In genomic region chr4:135853987-135854546, GRCm38 (mm10) we compare ENCODE assay signal across 12 mouse cellular contexts. TPM values are rescaled to one million over a fixed set of nuclear protein-coding genes. Genes with fewer than 3 reads are reported as not detected.
DNase-seq lines count a peak whose midpoint lies in the region; ATAC-seq and TF ChIP-seq lines count a peak whose summit lies in the region.
"Had no signal": no experiment of that assay in that cellular context is flagged by ENCODE, and none has a peak within 500 bp of the region (broad histone marks: within the 10 kb centered on the region; RNA-seq: fewer than 3 reads in every experiment).

No protein-coding gene starts in this region.

- no peak for DNase-seq in hindbrain, postnatal 0 days (ENCODE audit: low spot score)
- DNase-seq in kidney, postnatal 10 days: no peak
- no peak for DNase-seq in thymus, postnatal 0 days (ENCODE audit: low spot score)
- no peak for DNase-seq in natural killer cell, adult 2 months (ENCODE audit: low spot score in 2 of 2)
- DNase-seq: cerebellum, adult 11-12 months; gastrocnemius, postnatal 10 days; lung, postnatal 4 days had no signal

- H3K9ac ChIP-seq in hindbrain, embryonic 13.5 days: peak overlapping the region; percentile 43
- no peak overlapping the region for H3K9ac ChIP-seq in hindbrain, postnatal 0 days (replicated peaks; ENCODE audit: low read length)
- peak overlapping the region; percentile 79 for H3K9ac ChIP-seq in ES-Bruce4 (ENCODE audit: low read depth, poor library complexity, severe bottlenecking)
- H3K9ac ChIP-seq in embryonic facial prominence, embryonic 15.5 days: no peak overlapping the region
- no peak overlapping the region for H3K9ac ChIP-seq in limb, embryonic 13.5 days

- no peak overlapping the region for H3K4me3 ChIP-seq in hindbrain, embryonic 13.5 days
- H3K4me3 ChIP-seq in hindbrain, postnatal 0 days (ENCODE audit: low read length): no peak overlapping the region
- peak overlapping the region; percentile 85; the same call in 1 of the 2 replicates for H3K4me3 ChIP-seq in ES-Bruce4 (ENCODE audit: low read depth, low read length)
- no peak overlapping the region for H3K4me3 ChIP-seq in embryonic facial prominence, embryonic 15.5 days (replicated peaks)
- no peak overlapping the region for H3K4me3 ChIP-seq in limb, embryonic 13.5 days

- no peak for TF ChIP-seq CTCF in hindbrain, postnatal 0 days (IDR thresholded peaks at IDR 0.05; ENCODE audit: low read depth)
- no peak for TF ChIP-seq CTCF in ES-Bruce4 (IDR thresholded peaks at IDR 0.05; ENCODE audit: low read depth, low read length)

- no peak overlapping the region for H3K4me2 ChIP-seq in hindbrain, embryonic 13.5 days
- H3K4me2 ChIP-seq in hindbrain, postnatal 0 days (ENCODE audit: low read depth, low read length): no peak overlapping the region
- no peak overlapping the region for H3K4me2 ChIP-seq in embryonic facial prominence, embryonic 15.5 days (replicated peaks)
- H3K4me2 ChIP-seq in limb, embryonic 13.5 days (replicated peaks): no peak overlapping the region

- H3K36me3 ChIP-seq in hindbrain, embryonic 13.5 days: no peaks in the 10 kb centered on the region
- no peaks in the 10 kb centered on the region for H3K36me3 ChIP-seq in hindbrain, postnatal 0 days (ENCODE audit: insufficient read depth, low read length)
- H3K36me3 ChIP-seq in ES-Bruce4 (ENCODE audit: control insufficient read depth, insufficient read depth, low read length, poor library complexity, severe bottlenecking): peaks cover 11% of the 10 kb centered on the region
- H3K36me3 ChIP-seq in embryonic facial prominence, embryonic 15.5 days: no peaks in the 10 kb centered on the region
- no peaks in the 10 kb centered on the region for H3K36me3 ChIP-seq in limb, embryonic 13.5 days

- H3K4me1 ChIP-seq in hindbrain, embryonic 13.5 days (replicated peaks): peaks cover 43% of the 10 kb centered on the region
- peaks cover 18% of the 10 kb centered on the region for H3K4me1 ChIP-seq in hindbrain, postnatal 0 days (ENCODE audit: insufficient read depth, low read length)
- no peaks in the 10 kb centered on the region for H3K4me1 ChIP-seq in ES-Bruce4 (ENCODE audit: control insufficient read depth, insufficient read depth, low read length)
- H3K4me1 ChIP-seq in embryonic facial prominence, embryonic 15.5 days: peaks cover 36% of the 10 kb centered on the region
- H3K4me1 ChIP-seq in limb, embryonic 13.5 days: peaks cover 30% of the 10 kb centered on the region

- WGBS in hindbrain, embryonic 13.5 days: 88% methylated on average over 14 of the region's 14 CpGs
- WGBS in hindbrain, postnatal 0 days: 76% methylated on average over 14 of the region's 14 CpGs
- WGBS in embryonic facial prominence, embryonic 15.5 days: 82% methylated on average over 14 of the region's 14 CpGs
- 91% methylated on average over 14 of the region's 14 CpGs for WGBS in limb, embryonic 13.5 days

- ATAC-seq in hindbrain, embryonic 13.5 days (ENCODE audit: low FRiP score): no peak
- no peak for ATAC-seq in hindbrain, postnatal 0 days
- no peak for ATAC-seq in embryonic facial prominence, embryonic 15.5 days (ENCODE audit: insufficient number of reproducible peaks, low FRiP score, low TSS enrichment, low read depth)
- no peak for ATAC-seq in limb, embryonic 13.5 days (ENCODE audit: low FRiP score, low read depth)

- no peaks in the 10 kb centered on the region for H3K9me3 ChIP-seq in hindbrain, embryonic 13.5 days
- no peaks in the 10 kb centered on the region for H3K9me3 ChIP-seq in hindbrain, postnatal 0 days (ENCODE audit: low read length)
- H3K9me3 ChIP-seq in ES-Bruce4 (replicated peaks; ENCODE audit: control insufficient read depth, insufficient read depth, low read length, poor library complexity, severe bottlenecking): no peaks in the 10 kb centered on the region
- no peaks in the 10 kb centered on the region for H3K9me3 ChIP-seq in embryonic facial prominence, embryonic 15.5 days (replicated peaks)
- no peaks in the 10 kb centered on the region for H3K9me3 ChIP-seq in limb, embryonic 13.5 days

- TF ChIP-seq POLR2A in ES-Bruce4 (IDR thresholded peaks at IDR 0.05; ENCODE audit: insufficient read depth, low read length): no peak

- no peaks in the 10 kb centered on the region for H3K27me3 ChIP-seq in hindbrain, embryonic 13.5 days
- H3K27me3 ChIP-seq in hindbrain, postnatal 0 days (ENCODE audit: insufficient read depth, low read length): no peaks in the 10 kb centered on the region
- H3K27me3 ChIP-seq in ES-Bruce4 (ENCODE audit: control insufficient read depth, insufficient read depth, low read length, poor library complexity, severe bottlenecking): no peaks in the 10 kb centered on the region
- no peaks in the 10 kb centered on the region for H3K27me3 ChIP-seq in embryonic facial prominence, embryonic 15.5 days
- H3K27me3 ChIP-seq in limb, embryonic 13.5 days: no peaks in the 10 kb centered on the region
- H3K27me3 ChIP-seq: CH12.LX had no signal

- TF ChIP-seq EP300 in ES-Bruce4 (IDR thresholded peaks at IDR 0.05; ENCODE audit: insufficient read depth, low read depth, low read length): no peak

- H3K27ac ChIP-seq in hindbrain, embryonic 13.5 days: peak overlapping the region; percentile 99
- H3K27ac ChIP-seq in hindbrain, postnatal 0 days: no peak overlapping the region
- no peak overlapping the region for H3K27ac ChIP-seq in ES-Bruce4 (ENCODE audit: insufficient read depth, low read length)
- H3K27ac ChIP-seq in embryonic facial prominence, embryonic 15.5 days (replicated peaks): peak overlapping the region; percentile 99
- H3K27ac ChIP-seq in limb, embryonic 13.5 days: peak overlapping the region; percentile 99; the same call in 1 of the 2 replicates

RNA-seq across cellular contexts. Expression of gene Srsf10, which starts 1.5 kb away (rescaled TPM):
- polyA plus RNA-seq in hindbrain, embryonic 13.5 days (2015; fragmentation: Nextera tagmentation; extraction: Ambion mirVana): 228 and 241 TPM in 2 replicates
- 52.8 and 61.0 TPM in 2 replicates for total RNA-seq in hindbrain, postnatal 0 days (2014; rRNA removed)
- polyA plus RNA-seq in hindbrain, postnatal 0 days (2015; fragmentation: Nextera tagmentation; extraction: Ambion mirVana): 147 and 155 TPM in 2 replicates
- 293 and 302 TPM in 2 replicates for polyA plus RNA-seq in ES-Bruce4 (2011; ENCODE audit: insufficient read depth, insufficient read length, low read depth, missing spikeins)
- polyA plus RNA-seq in embryonic facial prominence, embryonic 15.5 days (2015; fragmentation: Nextera tagmentation; extraction: Ambion mirVana): 198 and 214 TPM in 2 replicates
- 323 and 330 TPM in 2 replicates for polyA plus RNA-seq in limb, embryonic 13.5 days (2015; fragmentation: Nextera tagmentation; extraction: Ambion mirVana)
- 276 TPM in 2 replicates for polyA plus RNA-seq in thymus, postnatal 0 days (2015; fragmentation: Nextera tagmentation; extraction: Ambion mirVana)

RNA-seq across cellular contexts. Expression of gene Pnrc2, which starts 19.6 kb away (rescaled TPM):
- polyA plus RNA-seq in hindbrain, embryonic 13.5 days (2015; fragmentation: Nextera tagmentation; extraction: Ambion mirVana): 109 and 112 TPM in 2 replicates
- 54.9 and 55.0 TPM in 2 replicates for total RNA-seq in hindbrain, postnatal 0 days (2014; rRNA removed)
- polyA plus RNA-seq in hindbrain, postnatal 0 days (2015; fragmentation: Nextera tagmentation; extraction: Ambion mirVana): 81.7 and 90.4 TPM in 2 replicates
- 77.4 and 84.4 TPM in 2 replicates for polyA plus RNA-seq in ES-Bruce4 (2011; ENCODE audit: insufficient read depth, insufficient read length, low read depth, missing spikeins)
- polyA plus RNA-seq in embryonic facial prominence, embryonic 15.5 days (2015; fragmentation: Nextera tagmentation; extraction: Ambion mirVana): 157 and 161 TPM in 2 replicates
- polyA plus RNA-seq in limb, embryonic 13.5 days (2015; fragmentation: Nextera tagmentation; extraction: Ambion mirVana): 192 and 195 TPM in 2 replicates
- 217 and 229 TPM in 2 replicates for polyA plus RNA-seq in thymus, postnatal 0 days (2015; fragmentation: Nextera tagmentation; extraction: Ambion mirVana)

RNA-seq across cellular contexts. Expression of gene Cnr2, which starts 41.1 kb away (rescaled TPM):
- 0.13 and 0.17 TPM in 2 replicates for polyA plus RNA-seq in hindbrain, embryonic 13.5 days (2015; fragmentation: Nextera tagmentation; extraction: Ambion mirVana)
- 0.04 and 0.58 TPM in 2 replicates for total RNA-seq in hindbrain, postnatal 0 days (2014; rRNA removed)
- polyA plus RNA-seq in hindbrain, postnatal 0 days (2015; fragmentation: Nextera tagmentation; extraction: Ambion mirVana): 0.04 and 0.06 TPM in 2 replicates
- polyA plus RNA-seq in ES-Bruce4 (2011; ENCODE audit: insufficient read depth, insufficient read length, low read depth, missing spikeins): 0.16 TPM in 1 of 2 replicates, not detected in the other
- 0.85 and 1.0 TPM in 2 replicates for polyA plus RNA-seq in embryonic facial prominence, embryonic 15.5 days (2015; fragmentation: Nextera tagmentation; extraction: Ambion mirVana)
- 0.32 and 0.51 TPM in 2 replicates for polyA plus RNA-seq in limb, embryonic 13.5 days (2015; fragmentation: Nextera tagmentation; extraction: Ambion mirVana)
- 5.5 and 5.8 TPM in 2 replicates for polyA plus RNA-seq in thymus, postnatal 0 days (2015; fragmentation: Nextera tagmentation; extraction: Ambion mirVana)

Comparison
In these comparisons a context has a peak if more than half of its experiments do, and no peak if none do; other contexts are left out.
1. H3K27ac ChIP-seq: peak in hindbrain, embryonic 13.5 days (single experiment), embryonic facial prominence, embryonic 15.5 days (single experiment) and limb, embryonic 13.5 days (single experiment); none in hindbrain, postnatal 0 days (single experiment) and ES-Bruce4 (single experiment).
2. H3K9ac ChIP-seq: peak in hindbrain, embryonic 13.5 days (single experiment) and ES-Bruce4 (single experiment); none in hindbrain, postnatal 0 days (single experiment), embryonic facial prominence, embryonic 15.5 days (single experiment) and limb, embryonic 13.5 days (single experiment).